Mouse (Mus musculus): ENCODE data around the gene Tnfrsf18.

DNA sequence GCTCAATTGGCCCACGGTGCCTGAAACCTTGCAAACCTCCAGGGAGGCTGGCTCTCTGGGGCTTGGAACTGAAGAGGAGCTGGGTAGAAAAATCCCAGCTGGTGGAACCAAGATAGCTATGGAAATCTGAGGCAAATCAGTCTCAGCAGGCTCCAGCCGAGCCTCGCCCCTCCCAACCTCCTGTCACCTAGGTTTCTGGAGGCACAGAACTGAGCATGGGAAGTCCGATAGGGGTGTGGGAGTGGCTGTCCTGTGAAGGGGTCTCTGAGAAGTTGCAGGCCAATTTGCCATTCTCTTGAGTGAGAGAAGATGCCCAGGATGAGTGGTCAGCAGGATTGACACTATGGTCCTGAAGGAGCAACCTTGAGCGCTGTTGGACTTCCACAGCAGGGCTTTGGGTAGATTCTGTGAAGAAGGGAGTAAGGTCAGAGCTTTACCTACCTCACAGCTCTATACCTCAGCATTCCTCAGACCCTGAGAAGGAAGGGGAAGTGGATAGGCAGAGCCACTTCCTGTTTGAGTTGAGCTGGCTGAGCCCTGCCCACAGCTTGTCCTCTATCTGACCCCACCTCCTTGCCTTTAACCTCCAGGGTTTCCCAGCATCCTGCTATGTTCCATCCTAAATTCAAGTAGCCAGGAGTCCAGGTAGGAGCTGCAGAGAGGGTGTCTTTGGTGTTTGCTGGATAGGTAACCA, 41.4 kb downstream of the Tnfrsf18 start:
- TF ChIP-seq CTCF (IDR thresholded peaks at IDR 0.05; ENCODE audit: low read depth), result no peak
- no peak for TF ChIP-seq EP300 (IDR thresholded peaks at IDR 0.05; ENCODE audit: low read depth)
